Mouse (Mus musculus) lung, postnatal 4 days (tissue): ENCODE data around the gene Nfib.

ENCODE experiments used
- DNase-seq, 2 experiments: peaks; one replicate each; pipeline ENCODE4 v3.0.0; 2021

The Nfib gene

GRCm38 (mm10) chr4:82456323-82456713 is 249.2 kb downstream of the Nfib start:
- DNase-seq: no peak

DNA sequence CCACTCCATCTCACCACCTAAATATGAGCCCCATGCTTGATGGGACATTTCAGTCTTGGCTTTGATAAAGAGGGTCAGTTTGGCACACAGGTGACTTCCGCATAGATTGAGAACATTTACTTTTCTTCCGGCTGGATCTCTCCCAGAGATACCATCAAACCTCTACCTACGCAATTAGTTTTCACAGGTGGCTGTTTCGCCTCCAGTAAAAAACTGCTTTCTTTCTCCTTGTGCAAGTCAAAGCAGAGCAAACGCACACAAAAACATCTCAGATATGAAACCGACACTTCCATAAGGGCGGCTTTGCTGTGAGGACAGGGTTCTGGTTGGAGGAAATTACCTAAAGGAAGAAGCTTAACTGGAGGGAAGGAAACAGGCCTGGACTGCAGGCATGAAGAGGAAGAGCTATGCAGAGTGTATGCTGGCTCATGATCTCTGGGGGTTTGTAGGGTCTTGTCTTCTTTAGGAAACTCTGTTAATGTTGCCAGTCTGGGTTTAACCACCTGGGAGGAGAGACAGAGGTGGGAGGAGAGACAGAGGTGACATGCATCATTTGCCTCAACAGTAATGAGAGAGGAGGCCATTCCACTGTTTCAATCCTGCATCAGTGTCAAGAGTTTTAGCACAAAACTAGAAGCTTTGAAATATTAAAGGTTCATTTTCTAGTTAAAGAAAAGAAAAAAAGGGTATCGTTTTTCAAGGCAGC is 249.8 kb downstream of the Nfib start:
- no peak for DNase-seq

DNA sequence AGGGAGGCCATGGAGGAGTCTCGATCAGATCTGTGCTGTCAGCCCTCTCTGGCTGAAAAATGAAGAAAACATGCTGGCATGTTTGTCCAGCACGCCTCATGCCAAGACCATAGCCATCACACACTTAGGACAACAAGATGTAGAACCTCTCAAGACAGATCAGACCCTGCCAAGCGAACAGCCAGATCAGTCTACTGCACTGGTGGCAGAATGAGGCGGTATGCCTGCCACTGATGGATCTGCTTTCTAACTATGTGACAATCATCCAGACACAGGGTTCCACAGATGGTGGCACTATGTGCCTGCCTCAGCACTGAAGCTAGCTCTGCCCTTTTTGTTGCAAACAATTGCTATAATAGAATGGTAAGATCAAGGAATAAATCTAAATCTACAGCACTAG is 250.6 kb downstream of the Nfib start:
- DNase-seq: peak in 1 of 2 experiments; percentile 54

- no peak for DNase-seq
These were observed 252.2 kb downstream of the Nfib start for GRCm38 (mm10) chr4:82453341-82453740.

GRCm38 (mm10) chr4:82452905-82453304 is 252.6 kb downstream of the Nfib start:
- DNase-seq: no peak

- DNase-seq: peak; percentile 88 to 95
These were observed 258.4 kb downstream of the Nfib start for GRCm38 (mm10) chr4:82447061-82447671.

GRCm38 (mm10) chr4:82444078-82444477 is 261.5 kb downstream of the Nfib start:
- DNase-seq: no peak

DNA sequence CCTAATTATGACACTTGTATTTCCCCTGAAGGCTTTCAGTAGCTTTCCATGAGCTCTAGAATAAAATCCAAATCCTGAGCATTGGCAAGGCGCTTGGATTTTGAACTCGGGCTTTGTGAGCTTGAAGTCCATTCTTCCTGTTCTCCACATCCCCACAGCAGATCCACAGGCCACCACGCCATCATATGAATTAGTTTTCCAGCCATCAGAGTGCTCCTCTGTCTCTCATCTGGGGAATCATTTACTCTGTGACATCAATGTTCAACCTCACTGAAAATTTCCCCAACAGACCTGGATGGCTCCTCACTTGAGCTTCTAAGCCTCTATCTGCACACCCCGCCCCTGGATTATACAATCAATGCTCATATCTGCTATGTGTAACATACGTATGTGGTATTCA is 262.1 kb downstream of the Nfib start:
- no peak for DNase-seq

DNA sequence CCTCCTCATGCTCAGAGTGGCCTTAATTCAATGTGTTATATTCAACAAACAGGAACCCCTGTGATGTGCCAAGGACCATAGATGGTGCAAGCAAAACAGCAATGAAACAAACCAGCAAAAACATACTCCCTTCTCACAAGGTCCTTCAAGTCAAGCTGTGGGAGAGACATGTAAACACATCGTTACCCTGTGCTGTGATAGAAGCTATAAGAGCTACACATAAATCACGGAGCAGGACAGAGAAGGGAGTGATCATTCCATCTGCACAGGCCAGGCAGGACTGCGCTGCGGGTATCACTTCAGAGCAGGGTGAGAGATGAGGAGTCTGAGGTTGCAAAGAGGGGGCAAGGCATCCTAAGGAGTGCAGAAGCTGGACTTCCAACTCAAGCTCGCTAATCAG is 262.5 kb downstream of the Nfib start:
- no peak for DNase-seq

DNA sequence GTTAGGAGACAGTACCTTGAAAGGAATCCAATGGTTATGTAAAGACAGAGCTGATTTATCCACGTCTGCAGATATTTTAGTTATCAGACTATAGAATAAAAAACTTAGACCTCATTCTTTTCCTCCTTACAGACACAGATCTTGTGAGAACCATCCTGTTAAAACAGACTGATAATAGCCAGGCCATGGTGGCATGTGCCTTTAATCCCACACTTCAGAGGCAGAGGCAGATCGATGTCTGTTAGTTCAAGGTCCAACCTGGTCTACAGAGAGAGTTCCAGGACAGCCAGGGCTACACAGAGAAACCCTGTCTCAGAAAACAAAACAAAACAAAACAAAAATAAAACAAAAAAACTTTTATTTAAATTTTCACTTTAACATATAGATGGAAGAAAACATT is 264.9 kb downstream of the Nfib start:
- no peak for DNase-seq

- DNase-seq: peak in 1 of 2 experiments; percentile 51
These were observed 265.7 kb downstream of the Nfib start for GRCm38 (mm10) chr4:82439813-82440212.

- no peak for DNase-seq
These were observed 266.9 kb downstream of the Nfib start for GRCm38 (mm10) chr4:82438631-82439030.

DNA sequence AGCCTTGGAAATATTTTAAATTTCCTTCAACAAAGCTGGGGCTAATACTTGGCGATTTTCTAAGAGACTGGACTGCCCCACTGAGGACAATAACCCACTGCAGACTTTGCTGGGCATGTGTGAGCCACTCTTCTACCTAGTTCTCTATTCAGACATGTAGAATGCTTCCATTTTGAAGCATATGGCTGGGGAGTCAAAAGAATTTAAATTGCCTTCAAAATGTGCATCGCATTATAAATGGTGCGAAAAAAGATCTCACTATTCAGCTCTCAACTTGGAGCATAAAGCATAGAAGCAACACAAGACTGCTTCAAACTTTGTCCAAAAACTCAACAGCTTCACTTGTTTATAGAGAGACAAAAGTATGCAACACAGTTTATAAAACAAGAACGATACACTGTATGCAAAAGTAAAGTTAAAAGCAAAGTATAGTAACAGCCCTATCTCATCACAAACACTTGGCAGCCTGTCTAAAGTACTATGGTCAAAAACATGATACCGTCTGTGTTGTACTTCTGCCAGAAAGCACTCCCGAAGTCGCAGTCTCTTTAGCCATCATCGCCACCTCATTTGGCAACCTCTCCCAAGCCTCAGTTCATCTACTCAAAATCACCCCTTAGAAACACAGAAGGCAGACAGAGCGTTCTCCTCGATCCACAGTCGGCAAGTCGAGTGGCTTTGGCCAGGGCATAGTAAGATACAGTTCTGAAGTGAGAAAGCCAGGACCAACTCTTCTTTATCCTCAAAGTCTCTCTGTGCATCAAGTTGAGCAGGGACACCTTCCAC is 267.8 kb downstream of the Nfib start:
- peak; percentile 78 to 88 for DNase-seq

DNA sequence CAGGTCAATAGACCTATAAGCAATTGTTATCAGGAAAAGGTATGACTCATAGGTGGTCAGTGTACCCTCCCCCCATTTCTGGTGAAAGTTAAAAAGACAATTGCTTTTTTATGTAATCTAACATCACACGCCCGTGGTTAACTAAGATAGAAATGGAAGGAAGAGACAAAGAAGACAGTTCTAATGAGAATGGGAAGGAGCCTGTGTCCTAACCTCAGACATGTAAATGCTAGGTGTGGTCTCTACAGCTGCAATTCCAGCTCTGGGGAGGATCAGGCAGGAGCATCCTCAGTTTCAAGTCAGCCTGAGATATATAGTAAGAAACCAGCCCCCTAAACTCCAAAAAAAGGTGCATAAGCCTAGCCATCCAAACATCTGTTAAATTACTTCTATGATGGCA is 268.9 kb downstream of the Nfib start:
- DNase-seq: no peak

DNA sequence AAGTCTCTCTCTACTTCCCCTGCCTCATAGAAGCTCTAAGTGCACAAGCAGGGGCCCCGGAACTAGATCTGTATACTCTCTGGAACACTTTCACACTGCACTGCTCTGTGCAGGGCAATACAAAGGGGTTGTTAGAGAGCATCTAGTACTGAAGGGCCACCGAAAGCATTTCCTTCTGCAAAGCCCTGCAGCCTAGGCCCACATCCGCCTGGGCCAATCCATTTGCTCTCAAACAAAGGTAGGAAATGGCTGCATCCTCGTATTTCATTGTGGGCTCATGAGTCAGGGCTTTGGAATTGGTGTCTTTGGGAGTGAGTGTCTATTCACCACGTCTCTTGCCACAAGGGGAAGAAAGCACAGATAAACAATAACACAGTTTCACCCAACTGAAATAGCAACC is 269.8 kb downstream of the Nfib start:
- peak; percentile 65 to 83 for DNase-seq

DNA sequence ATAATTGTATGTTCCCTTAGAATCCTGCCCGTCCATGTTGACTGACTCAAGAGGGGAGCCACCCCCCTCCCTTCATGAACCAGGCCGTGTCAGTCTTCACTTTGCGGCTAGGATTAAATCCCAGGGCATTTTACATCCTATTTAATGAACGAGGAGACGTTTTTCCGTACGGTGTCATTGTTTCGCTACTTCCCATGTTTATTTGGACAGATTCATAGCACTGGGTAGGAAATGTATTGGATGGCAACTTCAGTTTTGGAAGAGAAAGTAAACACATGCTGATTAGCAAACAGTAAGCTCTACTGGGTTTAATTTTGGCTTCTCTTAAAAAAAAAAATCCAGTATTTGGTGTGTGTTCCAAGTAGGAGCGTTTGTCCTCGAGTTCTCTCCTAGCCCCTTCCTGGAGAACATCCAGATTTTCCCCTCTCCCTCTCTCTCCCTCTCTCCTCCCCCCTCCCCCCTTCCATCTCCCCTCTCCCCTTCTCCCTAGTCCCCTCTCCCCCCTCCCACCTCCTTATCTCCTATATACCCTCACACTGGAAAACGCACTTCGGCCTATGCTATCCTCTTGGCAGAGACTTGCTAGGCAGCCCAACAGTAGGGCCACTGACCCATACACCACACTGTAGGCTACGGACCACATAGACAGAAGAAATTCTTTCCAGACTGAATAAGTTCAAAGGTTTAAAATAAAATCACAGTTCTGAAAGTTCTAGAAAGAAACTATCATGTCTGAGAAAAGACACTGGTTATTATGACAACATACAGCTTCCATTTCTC is 271.4 kb downstream of the Nfib start:
- DNase-seq: peak in 1 of 2 experiments; percentile 37

DNA sequence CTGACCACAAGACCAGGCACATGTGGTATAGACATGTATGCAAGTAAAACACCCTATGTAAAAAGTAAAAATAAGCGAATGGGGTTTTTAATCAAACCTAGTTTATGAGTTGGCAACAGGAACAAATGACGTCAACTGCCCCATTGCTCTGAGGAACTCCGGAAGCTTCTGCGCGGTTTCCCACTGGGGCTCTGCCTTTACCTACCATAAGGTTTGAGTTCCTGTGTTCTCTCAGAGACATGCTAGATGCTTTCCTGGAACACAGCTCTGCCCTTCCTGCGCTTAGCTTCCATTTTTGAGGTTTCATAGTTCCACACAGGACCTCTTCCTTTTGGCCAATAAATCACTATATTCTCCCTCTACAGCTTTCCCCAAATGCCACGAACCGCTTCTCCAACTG is 273.7 kb downstream of the Nfib start:
- no peak for DNase-seq

- no peak for DNase-seq
These were observed 274.7 kb downstream of the Nfib start for GRCm38 (mm10) chr4:82430802-82431201.

DNA sequence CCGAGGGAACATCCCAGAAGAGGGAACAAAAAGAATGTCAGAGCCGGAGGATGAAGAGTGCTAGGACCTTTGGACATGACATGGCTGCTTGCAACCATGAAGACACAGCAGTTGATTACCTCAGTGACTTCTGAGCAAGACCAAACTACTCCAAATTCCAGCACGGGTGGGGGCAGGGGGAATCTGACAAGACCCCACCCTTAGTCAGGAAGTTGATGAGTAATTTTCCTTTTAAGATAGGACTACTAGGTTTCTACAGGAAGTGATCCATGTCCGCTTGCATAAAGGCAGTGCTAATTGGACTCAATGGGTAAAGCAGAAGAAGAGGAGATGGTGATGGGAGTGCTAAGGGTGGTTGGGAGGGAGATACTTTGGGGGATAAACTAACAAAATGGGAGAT is 279.3 kb downstream of the Nfib start:
- DNase-seq: peak; percentile 52 to 56

DNA sequence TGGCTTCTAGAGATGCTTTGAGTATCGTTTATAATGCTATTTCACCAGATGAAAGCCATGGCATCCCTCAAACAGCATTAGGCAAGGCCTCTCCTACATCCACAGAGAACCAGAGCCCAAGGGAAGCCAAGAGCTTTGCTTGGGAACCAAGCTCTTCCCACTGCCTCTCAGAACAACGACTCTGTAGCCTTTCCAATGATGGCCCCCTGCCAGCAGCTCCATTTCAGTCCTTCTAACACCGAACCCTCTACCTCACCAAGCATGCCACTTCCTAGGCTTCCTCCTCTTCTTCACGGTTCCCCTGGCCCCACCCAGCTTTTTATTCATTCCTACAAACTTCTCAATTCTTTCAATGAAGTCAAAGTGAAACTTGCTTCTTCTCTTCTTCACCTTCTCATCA is 287.3 kb downstream of the Nfib start:
- DNase-seq: peak in 1 of 2 experiments; percentile 34

GRCm38 (mm10) chr4:82415817-82416216 is 289.7 kb downstream of the Nfib start:
- peak in 1 of 2 experiments; percentile 73 for DNase-seq

GRCm38 (mm10) chr4:82412651-82413050 is 292.9 kb downstream of the Nfib start:
- DNase-seq: no peak

GRCm38 (mm10) chr4:82411965-82412364 is 293.6 kb downstream of the Nfib start:
- DNase-seq: no peak
